In genomic region chr14:40894576-40895247, GRCm38 (mm10) we compare ENCODE assay signal across 8 mouse cellular contexts. TPM values are rescaled to one million over a fixed set of nuclear protein-coding genes. Genes with fewer than 3 reads are reported as not detected.
DNase-seq lines count a peak whose midpoint lies in the region; ATAC-seq and TF ChIP-seq lines count a peak whose summit lies in the region.

No protein-coding gene starts in this region.

- DNase-seq in c-Kit-positive CD71-positive TER-119-negative erythroid progenitor cells, embryonic 14.5 days (ENCODE audit: low read depth): peak; percentile 54
- peak; percentile 85 for DNase-seq in kidney, postnatal 25 days
- DNase-seq in liver, embryonic 14.5 days (ENCODE audit: low read depth in 3 of 3, low spot score in 3 of 3): peak; percentile 25 to 40 (median 39)

- TF ChIP-seq CTCF in E14TG2a.4 (conservative IDR thresholded peaks at IDR 0.05; ENCODE audit: low read length): peak; percentile 69
- peak; percentile 95 for TF ChIP-seq CTCF in liver, embryonic 14.5 days (IDR thresholded peaks at IDR 0.05; ENCODE audit: low read depth)

- peak overlapping the region; percentile 35 for H3K4me3 ChIP-seq in E14TG2a.4 (replicated peaks; ENCODE audit: low read length)
- peak overlapping the region; percentile 19 for H3K4me3 ChIP-seq in forebrain, embryonic 12.5 days (replicated peaks)
- peak overlapping the region; percentile 33 for H3K4me3 ChIP-seq in heart, embryonic 16.5 days (ENCODE audit: low read length)
- no peak overlapping the region for H3K4me3 ChIP-seq in liver, embryonic 14.5 days (ENCODE audit: insufficient read depth in 1 of 2, low read depth in 2 of 2, low read length in 2 of 2)
- no peak overlapping the region for H3K4me3 ChIP-seq in neural tube, embryonic 12.5 days
- peak overlapping the region; percentile 27 for H3K4me3 ChIP-seq in stomach, embryonic 16.5 days (replicated peaks; ENCODE audit: low read length)

- H3K4me1 ChIP-seq in E14TG2a.4 (replicated peaks; ENCODE audit: low read depth, low read length): peaks cover 39% of the 10 kb centered on the region
- peaks cover 8% of the 10 kb centered on the region; the same call in 1 of the 2 replicates for H3K4me1 ChIP-seq in forebrain, embryonic 12.5 days
- H3K4me1 ChIP-seq in heart, embryonic 16.5 days (ENCODE audit: control insufficient read depth, insufficient read depth, low read length): 0 out of 2 replicates have a peak, but pooled peaks cover 3% of the 10 kb centered on the region
- H3K4me1 ChIP-seq in liver, embryonic 14.5 days (replicated peaks; ENCODE audit: control insufficient read depth in 2 of 2, insufficient read depth in 2 of 2, low read length in 1 of 2): peaks cover 0 to 12% of the 10 kb centered on the region in 2 experiments; a peak in 3 of 4 replicates
- H3K4me1 ChIP-seq in neural tube, embryonic 12.5 days: no peaks in the 10 kb centered on the region
- peaks cover 6% of the 10 kb centered on the region for H3K4me1 ChIP-seq in stomach, embryonic 16.5 days (ENCODE audit: control insufficient read depth, insufficient read depth, low read length)

- peak; percentile 90 for ATAC-seq in forebrain, embryonic 12.5 days (ENCODE audit: low FRiP score)
- peak; percentile 73; the same call in 1 of the 2 replicates for ATAC-seq in heart, embryonic 16.5 days (replicated peaks; ENCODE audit: extremely low read depth, insufficient read depth, low FRiP score)
- ATAC-seq in liver, embryonic 14.5 days (ENCODE audit: insufficient read depth): peak; percentile 66; the same call in 1 of the 2 replicates
- ATAC-seq in neural tube, embryonic 12.5 days (ENCODE audit: low FRiP score, low read depth): peak; percentile 82
- ATAC-seq in stomach, embryonic 16.5 days (ENCODE audit: insufficient read depth, low FRiP score): peak; percentile 79; the same call in 1 of the 2 replicates

- peaks cover 11% of the 10 kb centered on the region for H3K9me3 ChIP-seq in E14TG2a.4 (ENCODE audit: low read length)
- H3K9me3 ChIP-seq in forebrain, embryonic 12.5 days: no peaks in the 10 kb centered on the region
- H3K9me3 ChIP-seq in heart, embryonic 16.5 days (replicated peaks; ENCODE audit: control insufficient read depth, low read length): no peaks in the 10 kb centered on the region
- H3K9me3 ChIP-seq in liver, embryonic 14.5 days (ENCODE audit: control insufficient read depth, low read length): no peaks in the 10 kb centered on the region
- no peaks in the 10 kb centered on the region for H3K9me3 ChIP-seq in neural tube, embryonic 12.5 days
- no peaks in the 10 kb centered on the region for H3K9me3 ChIP-seq in stomach, embryonic 16.5 days (replicated peaks; ENCODE audit: control insufficient read depth, low read length)

- no peaks in the 10 kb centered on the region for H3K36me3 ChIP-seq in E14TG2a.4 (ENCODE audit: insufficient read depth, low read length)
- no peaks in the 10 kb centered on the region for H3K36me3 ChIP-seq in forebrain, embryonic 12.5 days (replicated peaks)
- no peaks in the 10 kb centered on the region for H3K36me3 ChIP-seq in heart, embryonic 16.5 days (ENCODE audit: control insufficient read depth, insufficient read depth)
- H3K36me3 ChIP-seq in liver, embryonic 14.5 days (replicated peaks; ENCODE audit: control insufficient read depth, insufficient read depth, low read depth): no peaks in the 10 kb centered on the region
- no peaks in the 10 kb centered on the region for H3K36me3 ChIP-seq in neural tube, embryonic 12.5 days
- no peaks in the 10 kb centered on the region for H3K36me3 ChIP-seq in stomach, embryonic 16.5 days (ENCODE audit: control insufficient read depth, insufficient read depth, low read length)

- TF ChIP-seq EP300 in liver, embryonic 14.5 days (IDR thresholded peaks at IDR 0.05; ENCODE audit: low read depth): no peak

- no peaks in the 10 kb centered on the region for H3K27me3 ChIP-seq in E14TG2a.4 (ENCODE audit: insufficient read depth, low read length)
- H3K27me3 ChIP-seq in forebrain, embryonic 12.5 days: no peaks in the 10 kb centered on the region
- H3K27me3 ChIP-seq in heart, embryonic 16.5 days (ENCODE audit: control insufficient read depth, insufficient read depth, low read length): no peaks in the 10 kb centered on the region
- H3K27me3 ChIP-seq in liver, embryonic 14.5 days (ENCODE audit: control insufficient read depth, insufficient read depth, low read length): no peaks in the 10 kb centered on the region
- H3K27me3 ChIP-seq in neural tube, embryonic 12.5 days (replicated peaks): no peaks in the 10 kb centered on the region
- no peaks in the 10 kb centered on the region for H3K27me3 ChIP-seq in stomach, embryonic 16.5 days (ENCODE audit: control insufficient read depth, insufficient read depth, low read length)

- H3K9ac ChIP-seq in forebrain, embryonic 12.5 days: no peak overlapping the region
- 0 out of 2 replicates have a peak overlapping the region, but pooled peaks have one; percentile 23 for H3K9ac ChIP-seq in heart, embryonic 16.5 days (ENCODE audit: low read length)
- no peak overlapping the region for H3K9ac ChIP-seq in liver, embryonic 14.5 days (replicated peaks)
- no peak overlapping the region for H3K9ac ChIP-seq in neural tube, embryonic 12.5 days
- 0 out of 2 replicates have a peak overlapping the region, but pooled peaks have one; percentile 48 for H3K9ac ChIP-seq in stomach, embryonic 16.5 days (ENCODE audit: low read length)

- WGBS in forebrain, embryonic 12.5 days: 16% methylated on average over 23 of the region's 23 CpGs
- WGBS in heart, embryonic 16.5 days: 11% methylated on average over 23 of the region's 23 CpGs
- WGBS in liver, embryonic 14.5 days (ENCODE audit: insufficient replicate concordance): 11% methylated on average over 23 of the region's 23 CpGs
- WGBS in neural tube, embryonic 12.5 days: 18% methylated on average over 23 of the region's 23 CpGs
- 10% methylated on average over 23 of the region's 23 CpGs for WGBS in stomach, embryonic 16.5 days

- peak overlapping the region; percentile 48 for H3K4me2 ChIP-seq in forebrain, embryonic 12.5 days
- peak overlapping the region; percentile 61 for H3K4me2 ChIP-seq in heart, embryonic 16.5 days (ENCODE audit: low read depth, low read length)
- no peak overlapping the region for H3K4me2 ChIP-seq in liver, embryonic 14.5 days (ENCODE audit: low read depth)
- H3K4me2 ChIP-seq in neural tube, embryonic 12.5 days (replicated peaks): peak overlapping the region; percentile 52
- H3K4me2 ChIP-seq in stomach, embryonic 16.5 days (ENCODE audit: low read depth, low read length): peak overlapping the region; percentile 56

- no peak overlapping the region for H3K27ac ChIP-seq in forebrain, embryonic 12.5 days
- H3K27ac ChIP-seq in heart, embryonic 16.5 days (ENCODE audit: low read length): 0 out of 2 replicates have a peak overlapping the region, but pooled peaks have one; percentile 20
- H3K27ac ChIP-seq in liver, embryonic 14.5 days: no peak overlapping the region
- no peak overlapping the region for H3K27ac ChIP-seq in neural tube, embryonic 12.5 days
- H3K27ac ChIP-seq in stomach, embryonic 16.5 days (ENCODE audit: low read length): no peak overlapping the region

RNA-seq across cellular contexts. Expression of gene Sh2d4b, which starts 1.6 kb away (rescaled TPM):
- 1.3 and 1.4 TPM in 2 replicates for polyA plus RNA-seq in forebrain, embryonic 12.5 days (2016; fragmentation: Nextera tagmentation; extraction: Ambion mirVana)
- 2.5 and 4.3 TPM in 2 replicates for polyA plus RNA-seq in heart, embryonic 16.5 days (2015; fragmentation: Nextera tagmentation; extraction: Ambion mirVana)
- polyA plus RNA-seq in liver, embryonic 14.5 days (2012; rRNA removed): 0.18 and 0.23 TPM in 2 replicates
- polyA plus RNA-seq in liver, embryonic 14.5 days (2014; fragmentation: Nextera tagmentation; extraction: Ambion mirVana): 0.08 TPM in 1 of 2 replicates, not detected in the other
- polyA plus RNA-seq in neural tube, embryonic 12.5 days (2016; fragmentation: Nextera tagmentation; extraction: Ambion mirVana): 1.5 and 1.7 TPM in 2 replicates
- polyA plus RNA-seq in stomach, embryonic 16.5 days (2015; fragmentation: Nextera tagmentation; extraction: Ambion mirVana): 0.35 and 0.41 TPM in 2 replicates

Comparison
In these comparisons a context has a peak if more than half of its experiments do, and no peak if none do; other contexts are left out.
1. H3K4me3 ChIP-seq: peak in E14TG2a.4 (single experiment), forebrain, embryonic 12.5 days (single experiment), heart, embryonic 16.5 days (single experiment) and stomach, embryonic 16.5 days (single experiment); none in liver, embryonic 14.5 days (0 of 2) and neural tube, embryonic 12.5 days (single experiment).
2. H3K9ac ChIP-seq: peak in heart, embryonic 16.5 days (single experiment) and stomach, embryonic 16.5 days (single experiment); none in forebrain, embryonic 12.5 days (single experiment), liver, embryonic 14.5 days (single experiment) and neural tube, embryonic 12.5 days (single experiment).
3. Peak in every context shown above with its lines, with median percentiles within 50 percentile points of each other: DNase-seq and ATAC-seq.